Mouse (Mus musculus) thymus, postnatal 14 days (tissue): ENCODE measurements around the gene Crb1.
"Not testable (repeated sequence)": the region's sequence is repeated elsewhere in the genome, so short reads cannot be mapped to it uniquely, and the experiment has no call there.

ENCODE experiments used
- DNase-seq: peaks from one replicate; pipeline ENCODE4 v3.0.0; 2021

The Crb1 gene

DNA sequence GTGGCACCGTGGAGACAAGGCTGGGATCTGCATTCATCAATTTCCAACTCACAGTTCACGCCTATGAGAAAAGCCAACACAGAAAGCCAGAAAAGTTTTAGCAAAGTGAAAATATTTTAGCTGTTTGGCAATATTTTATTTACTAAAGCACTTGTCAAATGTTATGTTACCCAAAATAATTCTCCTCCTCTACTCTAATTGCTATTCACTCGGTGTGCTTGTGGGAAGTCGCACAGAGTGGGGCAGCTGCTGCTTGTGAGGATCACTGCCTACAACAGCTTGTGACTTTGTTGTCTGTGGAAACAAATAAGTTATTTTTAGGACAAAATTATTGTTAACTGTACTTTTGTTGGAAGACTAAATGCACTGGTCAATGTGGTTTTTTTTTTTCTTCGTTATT, 48.6 kb downstream of the Crb1 start:
- DNase-seq = no peak

DNA sequence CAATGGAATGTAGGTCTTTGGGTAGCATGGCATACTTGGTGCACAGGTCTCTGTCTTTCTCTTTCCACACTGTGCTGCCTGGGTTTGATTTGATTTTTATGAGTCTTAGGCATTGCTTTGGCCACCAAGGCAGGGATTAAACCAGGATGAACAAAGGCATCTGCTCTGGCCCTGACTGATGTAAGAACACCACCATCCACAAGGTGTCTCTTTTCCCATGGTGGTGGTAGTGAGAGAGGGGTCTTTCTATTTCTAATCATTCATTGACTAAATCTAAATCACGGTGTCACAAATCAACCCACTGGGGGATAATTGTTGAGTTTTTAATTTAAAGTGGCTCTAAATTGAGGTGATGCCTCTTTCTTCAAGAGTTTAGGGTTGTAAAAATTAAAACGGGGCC, 51.5 kb downstream of the Crb1 start:
- DNase-seq = no peak

DNA sequence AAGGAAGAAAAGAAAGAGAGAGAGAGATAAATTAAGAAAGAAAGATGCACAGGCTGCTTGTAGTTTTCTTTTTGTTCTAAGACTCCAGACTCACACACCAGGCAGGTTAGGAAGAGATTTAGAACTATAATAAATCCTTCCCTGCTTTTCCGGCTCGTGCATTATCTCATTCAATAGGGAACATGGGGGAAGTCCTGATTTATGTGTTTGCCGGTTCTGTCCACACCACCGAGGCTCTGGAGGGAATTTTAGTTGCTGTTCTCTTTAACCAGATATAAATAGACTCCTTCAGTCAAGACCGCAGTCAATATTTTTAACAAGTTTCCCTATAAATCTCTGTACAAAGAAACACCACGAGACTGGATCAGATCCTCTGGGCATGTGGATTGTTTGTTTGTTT, 57.1 kb downstream of the Crb1 start:
- DNase-seq = no peak

DNA sequence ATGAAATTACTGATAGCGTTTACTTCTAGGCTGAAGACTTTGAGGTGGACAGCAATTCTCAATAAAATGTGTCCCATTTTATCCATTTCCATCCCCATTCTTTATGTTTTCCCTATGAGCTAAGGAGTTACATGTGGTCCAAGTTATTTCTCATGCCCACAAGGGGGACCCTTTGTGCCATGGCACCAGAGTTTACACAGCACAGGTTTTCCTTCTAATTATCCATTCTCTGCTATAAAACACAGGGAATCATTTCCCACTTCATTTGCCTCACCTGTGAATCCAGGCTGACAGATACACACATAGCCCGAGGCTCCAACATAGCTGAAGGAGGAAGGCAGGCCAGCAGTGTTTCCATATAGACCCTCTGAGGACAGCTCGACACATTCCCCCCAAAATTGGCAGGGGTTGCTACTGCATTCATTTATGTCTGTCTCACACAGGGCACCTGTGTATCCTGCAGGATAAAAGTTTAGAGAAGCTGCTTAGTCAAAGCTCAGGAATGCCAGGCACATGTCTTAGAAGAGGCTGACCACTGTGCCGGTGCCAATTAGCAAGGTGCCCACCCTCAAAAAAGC, 62.5 kb downstream of the Crb1 start:
- no peak for DNase-seq

DNA sequence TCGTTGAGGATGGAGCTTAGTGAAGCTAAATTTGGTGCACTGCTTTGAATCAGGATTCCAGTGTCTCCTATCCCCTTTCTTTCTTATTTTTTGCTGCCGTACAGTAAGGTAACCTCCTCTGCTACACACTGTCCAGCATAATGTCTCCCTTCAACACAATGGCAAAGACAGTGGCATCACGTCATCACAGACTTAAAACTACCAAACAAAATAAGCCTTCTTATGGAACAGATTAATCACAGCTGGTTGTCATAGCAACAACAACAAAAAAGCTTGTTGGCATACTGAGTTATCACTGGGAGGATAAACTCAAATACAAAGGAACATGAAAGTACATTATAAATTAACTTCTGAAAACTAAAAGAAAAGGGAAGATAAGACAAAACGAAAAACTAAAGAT, 68.0 kb downstream of the Crb1 start:
- DNase-seq = no peak

DNA sequence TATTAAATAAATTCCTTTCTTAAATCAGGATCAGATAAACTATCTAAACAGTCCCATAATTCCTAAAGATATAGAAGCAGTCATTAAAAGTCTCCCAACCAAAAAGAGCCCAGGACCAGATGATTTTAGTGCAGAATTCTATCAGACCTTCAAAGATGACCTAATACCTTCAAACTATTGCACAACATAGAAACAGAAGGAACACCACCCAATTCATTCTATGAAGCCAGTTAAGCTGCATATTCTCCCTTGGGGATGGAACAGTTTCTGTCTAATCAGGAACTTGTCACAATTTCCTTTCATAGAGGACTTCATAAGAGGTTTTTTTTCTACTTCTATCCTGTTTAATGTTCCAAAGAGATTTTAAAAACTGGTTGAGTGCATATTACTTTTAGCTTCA, 74.4 kb downstream of the Crb1 start:
- not testable (repeated sequence) for DNase-seq

DNA sequence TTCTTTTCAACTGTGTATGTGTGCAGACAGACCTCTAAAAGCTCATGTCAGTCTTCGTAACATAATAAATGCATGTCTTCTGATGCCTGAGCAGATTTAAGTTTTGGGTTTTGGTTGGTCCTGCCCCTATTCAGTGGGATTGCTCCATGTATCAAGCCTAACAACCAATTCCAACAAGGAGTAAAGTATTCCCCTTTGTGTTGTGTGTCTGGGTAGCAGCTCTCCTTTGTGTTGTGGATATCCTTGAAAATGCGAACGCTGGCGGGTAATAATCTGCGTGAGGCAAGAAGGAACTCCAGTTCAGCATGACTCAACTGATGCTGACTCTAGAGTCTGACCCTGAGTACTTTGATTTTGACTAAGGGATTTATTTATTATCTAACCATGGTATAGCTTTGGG, 75.1 kb downstream of the Crb1 start:
- no peak for DNase-seq

DNA sequence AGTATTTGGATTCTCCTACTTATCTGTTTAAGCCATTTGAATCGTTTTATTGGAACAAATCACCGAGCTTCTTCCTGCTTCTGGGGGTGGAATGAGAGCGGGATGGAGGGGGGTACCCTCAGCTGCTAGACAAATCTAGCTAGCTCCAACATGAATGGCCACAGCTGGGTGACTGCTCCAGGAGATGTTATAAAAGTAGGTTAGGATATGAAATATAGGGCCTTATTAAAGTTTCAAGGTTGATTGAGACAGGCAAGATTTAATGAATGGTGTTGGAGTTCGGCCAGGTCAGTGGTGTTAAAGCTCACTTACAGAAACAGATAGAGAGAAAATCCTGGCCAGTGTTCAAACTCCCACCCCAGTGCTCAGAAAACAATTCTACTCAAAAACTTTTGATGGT, 84.9 kb downstream of the Crb1 start:
- no peak for DNase-seq

DNA sequence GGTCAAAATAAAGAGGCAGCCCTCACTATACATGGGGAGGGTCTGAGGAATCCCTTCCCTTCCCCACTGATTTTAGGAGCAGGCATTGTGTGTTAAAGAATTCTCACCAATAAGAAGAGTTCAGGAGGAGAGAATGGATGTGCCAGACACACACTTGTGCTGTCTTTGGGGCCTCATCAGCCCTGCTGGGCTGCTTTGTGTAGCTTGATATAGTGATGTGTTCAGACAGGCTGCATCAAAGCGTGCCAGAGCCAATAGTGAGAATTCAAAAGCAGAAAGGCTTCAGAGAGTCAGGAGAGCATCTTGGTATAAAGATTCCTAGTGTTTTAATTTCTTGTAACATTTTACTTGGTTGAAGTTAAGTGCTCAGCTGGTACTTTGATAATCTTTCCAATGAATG, 85.3 kb downstream of the Crb1 start:
- DNase-seq = no peak

DNA sequence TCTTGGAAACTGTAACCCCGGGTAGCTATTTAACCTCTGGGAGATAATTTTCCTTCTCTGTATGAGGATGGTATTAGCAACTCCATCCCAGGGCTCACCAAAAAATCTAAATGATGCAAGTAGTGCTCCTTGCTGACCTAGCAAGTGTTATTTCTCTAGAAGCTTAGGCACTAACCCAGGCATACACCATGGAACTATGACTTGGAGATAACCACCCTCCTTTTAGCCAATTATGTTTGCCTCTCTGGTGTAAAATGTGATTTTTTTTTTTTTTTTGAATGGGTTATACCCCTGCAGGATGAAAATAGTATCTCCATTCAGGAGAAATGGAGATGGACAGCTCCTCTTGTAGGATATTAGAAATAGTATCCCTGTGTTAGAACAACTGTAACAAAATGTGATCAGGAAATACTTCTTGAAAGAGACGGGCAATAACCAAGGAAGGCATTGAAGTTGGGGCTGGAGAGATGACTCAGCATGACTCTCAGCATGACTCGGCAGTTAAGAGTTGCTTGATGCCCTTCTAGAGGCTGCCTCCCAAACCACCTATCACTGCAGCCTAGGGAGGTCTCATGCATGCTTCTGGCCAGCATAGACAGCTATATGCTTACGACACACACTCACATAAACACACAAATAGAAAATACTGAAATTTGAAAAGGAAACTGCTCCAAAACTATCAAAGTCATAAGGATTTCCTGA, 100.1 kb downstream of the Crb1 start:
- no peak for DNase-seq

DNA sequence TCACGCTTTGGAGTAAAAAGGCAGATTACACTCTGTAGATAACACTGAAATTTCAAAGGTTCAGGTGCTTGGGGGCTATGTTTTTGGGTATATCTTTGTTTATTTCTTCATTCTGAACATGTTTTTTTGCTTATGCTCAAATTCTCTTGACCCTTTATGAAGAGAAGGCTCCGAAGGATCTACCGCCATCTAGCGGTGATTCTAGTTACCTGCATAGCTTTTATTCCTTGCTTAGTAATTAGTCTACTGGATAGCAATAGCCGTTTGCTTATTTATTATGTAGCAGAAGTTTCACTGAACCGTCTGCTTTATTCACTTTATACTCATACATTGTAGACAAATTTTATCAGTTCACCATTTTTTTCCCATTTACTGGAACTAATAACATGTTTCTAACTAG, 109.1 kb downstream of the Crb1 start:
- peak; percentile 53 for DNase-seq

DNA sequence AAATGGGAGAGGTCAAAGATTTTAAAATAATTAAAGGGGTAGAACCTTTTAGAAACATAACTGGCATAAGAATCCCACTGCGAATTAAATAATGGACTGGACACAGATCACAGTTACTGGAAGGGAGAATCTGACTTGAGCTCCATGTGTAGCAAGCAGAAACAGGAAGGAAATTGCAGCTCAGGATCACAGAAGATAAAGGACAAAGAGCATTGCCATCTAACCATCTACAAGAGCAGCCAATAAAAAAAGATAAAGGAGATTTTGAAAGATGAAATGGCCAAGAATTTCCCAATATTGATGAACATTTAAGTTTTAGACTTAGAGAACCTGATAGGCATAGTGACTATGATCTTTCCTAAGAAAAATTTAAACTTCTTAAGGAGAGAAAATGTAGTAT, 112.7 kb downstream of the Crb1 start:
- DNase-seq = no peak

DNA sequence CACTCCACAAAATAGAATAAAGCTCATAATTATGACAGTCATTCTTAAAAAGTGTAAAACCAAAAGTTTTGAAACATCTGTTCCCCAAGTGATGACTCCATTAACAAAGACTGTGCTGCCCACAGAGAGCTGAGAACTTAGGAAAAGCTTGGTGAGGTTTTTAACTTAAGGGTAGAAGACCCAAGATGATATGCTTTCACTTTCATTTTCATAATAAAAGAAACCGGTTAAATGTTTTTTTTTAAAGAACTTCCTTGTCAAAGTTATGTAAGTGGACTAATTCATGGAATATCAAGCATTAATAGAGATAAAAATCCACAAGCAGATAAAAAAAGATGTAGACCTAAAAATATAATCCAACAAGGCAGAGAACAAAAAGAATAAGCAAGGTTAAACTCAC, 113.7 kb downstream of the Crb1 start:
- no peak for DNase-seq

DNA sequence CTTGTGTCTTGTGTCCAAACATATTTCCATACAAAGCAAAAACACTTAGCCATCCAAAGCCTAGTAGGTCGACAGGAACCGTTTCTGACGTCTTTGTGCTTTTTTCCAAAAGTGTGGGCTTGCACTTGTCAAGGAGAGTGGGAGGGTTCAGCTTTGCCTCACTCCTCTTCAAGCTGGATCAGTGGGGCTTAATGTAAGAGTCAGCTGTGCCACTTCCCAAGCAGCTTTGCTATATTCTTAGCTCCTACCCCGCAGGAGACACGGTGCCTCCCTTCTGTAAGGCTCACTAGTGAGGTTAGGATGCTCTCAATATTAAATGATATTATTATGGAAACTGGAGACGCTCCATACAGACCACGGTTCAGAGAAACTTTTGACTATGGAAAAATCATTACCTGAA, 121.3 kb downstream of the Crb1 start:
- no peak for DNase-seq

DNA sequence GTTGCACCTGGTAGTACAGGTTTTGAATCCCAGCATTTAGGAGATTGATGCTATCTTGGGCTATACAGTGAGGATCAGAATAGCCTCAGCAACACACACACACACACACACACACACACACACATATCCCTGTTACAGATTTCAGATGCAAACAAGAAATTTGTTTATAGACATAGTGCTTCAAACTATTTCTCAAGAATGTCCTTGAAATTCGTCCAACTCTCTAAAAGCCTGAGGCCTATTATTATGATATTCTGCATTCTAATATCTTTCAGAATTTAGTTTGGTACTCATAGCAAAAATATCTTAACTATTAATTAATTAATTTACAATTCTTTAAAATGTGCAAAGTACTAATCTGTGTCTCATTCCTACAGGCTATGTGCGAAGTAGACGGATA, 124.9 kb downstream of the Crb1 start:
- no peak for DNase-seq

DNA sequence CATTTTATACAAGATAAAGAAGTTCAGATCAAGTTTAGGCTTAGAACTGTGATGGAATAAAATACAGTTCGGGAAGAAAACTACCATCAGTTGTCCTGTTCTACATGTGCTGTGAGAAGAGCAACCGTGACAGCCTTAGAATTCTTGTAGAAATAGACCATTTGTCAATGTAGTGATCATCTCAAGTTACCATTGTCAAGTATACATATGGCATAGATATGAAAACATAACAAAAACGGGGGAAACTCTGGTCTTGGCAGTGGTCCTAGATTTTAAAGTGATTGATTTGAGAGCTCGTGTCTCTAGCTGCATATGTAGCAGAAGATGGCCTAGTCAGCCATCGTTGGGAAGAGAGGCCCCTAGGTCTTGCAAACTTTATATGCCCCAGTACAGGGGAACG, 127.7 kb downstream of the Crb1 start:
- no peak for DNase-seq

DNA sequence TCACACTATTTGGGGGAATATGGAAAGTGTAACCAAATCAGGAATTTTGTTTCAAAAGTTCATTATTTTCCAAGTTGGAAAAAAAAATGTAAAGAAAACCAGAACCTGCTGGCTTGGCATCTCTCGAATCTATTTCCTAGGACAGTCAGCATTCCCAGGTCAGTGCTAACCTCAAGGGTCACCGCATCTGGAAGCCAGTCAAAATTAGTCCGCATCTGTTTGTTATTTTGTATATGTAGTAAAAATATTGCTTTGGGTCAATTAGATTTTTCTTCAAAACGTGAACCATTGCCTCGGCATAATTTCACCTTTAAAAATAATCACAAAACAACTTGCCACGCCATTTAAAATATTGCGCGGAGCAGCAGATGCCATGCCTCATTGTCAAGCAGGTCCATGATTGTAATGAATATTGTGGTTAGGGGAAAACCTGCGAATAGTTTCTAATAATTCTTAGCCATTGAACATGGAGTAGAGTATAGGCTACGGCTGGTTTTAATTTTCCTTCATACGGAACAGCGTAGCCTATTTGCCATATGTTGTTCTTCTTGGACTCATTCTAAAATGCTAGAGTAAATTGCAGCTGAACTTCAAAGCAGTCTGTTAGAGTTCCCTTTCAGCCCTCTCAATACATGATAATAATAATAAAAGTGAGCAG, 130.0 kb downstream of the Crb1 start:
- DNase-seq = no peak

DNA sequence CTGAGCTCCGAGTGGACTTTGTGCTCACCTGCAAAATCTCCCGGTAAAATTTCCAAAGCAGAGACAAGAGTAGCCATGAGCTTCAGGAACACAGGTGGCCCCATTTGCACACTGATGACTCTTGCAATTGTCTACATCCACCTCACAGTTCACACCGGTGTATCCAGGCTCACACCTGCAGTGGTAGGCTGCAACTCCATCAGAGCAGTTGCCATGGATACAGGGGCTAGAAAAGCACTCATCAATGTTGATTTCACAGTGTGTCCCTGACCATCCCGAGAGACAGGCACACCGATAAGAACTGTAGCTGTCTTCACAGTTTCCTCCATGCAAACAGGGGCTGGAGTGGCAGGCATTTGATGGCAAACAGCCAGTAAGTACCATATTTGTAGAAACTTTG, 140.1 kb downstream of the Crb1 start:
- no peak for DNase-seq

DNA sequence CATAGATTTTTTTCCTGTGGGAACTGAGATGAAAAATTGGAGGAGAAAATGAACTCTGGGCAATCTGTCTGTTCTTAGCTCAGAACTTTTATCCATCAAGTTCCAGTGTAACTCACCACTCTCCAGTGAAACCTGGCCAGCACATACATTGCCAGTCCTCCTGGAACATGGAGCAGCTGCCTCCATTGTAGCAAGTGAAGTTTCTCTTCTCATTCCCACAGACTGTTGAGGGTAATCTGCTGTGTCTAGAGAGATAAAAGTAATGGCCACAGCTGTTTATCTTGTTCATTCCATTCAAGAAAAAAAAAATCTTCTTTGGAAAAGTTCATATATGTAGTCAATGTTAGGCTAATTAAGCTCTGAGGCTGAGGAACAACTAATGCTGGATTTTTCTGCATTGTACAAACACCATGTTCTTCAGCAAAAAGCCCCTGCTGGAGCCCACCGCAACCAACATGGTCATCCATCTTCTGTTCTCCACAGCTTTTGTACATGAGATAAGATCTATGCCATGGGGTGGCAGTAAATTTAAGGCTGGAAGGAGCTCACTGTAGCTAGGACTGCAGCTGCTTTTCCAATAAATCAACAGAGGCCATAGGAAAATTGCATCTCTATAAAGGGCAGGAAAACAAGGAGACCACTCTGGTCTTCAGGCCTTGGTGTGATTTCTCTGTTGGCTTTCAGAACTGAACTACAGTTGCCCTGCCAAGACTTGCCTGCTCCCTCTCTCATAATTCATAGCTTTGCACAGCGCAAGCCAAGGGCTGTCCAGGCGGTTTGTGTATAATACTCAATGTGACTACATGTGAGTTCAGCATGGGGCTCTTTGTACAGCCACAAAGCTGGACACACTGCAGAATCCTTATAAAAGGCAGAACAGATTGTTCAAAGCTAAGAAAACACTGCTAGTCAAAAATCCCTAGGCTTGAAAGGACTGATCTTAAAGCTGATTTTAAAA, 142.0 kb downstream of the Crb1 start:
- no peak for DNase-seq

DNA sequence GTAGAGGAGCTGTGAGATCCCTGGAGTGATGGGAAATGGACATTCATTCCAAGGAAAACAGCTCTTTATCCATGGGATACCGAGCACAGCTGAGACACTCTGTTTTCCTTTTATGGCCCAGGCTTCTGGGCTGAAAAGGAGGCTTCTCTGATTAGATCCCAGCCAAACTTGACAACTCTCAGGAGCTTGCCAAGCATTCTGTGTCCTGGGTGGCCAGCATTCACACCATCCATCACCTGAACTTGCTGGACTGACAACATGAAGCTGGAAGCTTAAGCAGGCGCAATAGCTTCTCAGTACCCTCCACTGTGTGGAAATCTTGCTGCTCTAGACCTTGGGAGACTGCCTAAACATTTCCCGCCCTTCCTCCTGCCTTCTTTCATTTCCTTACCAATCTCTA, 144.3 kb downstream of the Crb1 start:
- DNase-seq = no peak

DNA sequence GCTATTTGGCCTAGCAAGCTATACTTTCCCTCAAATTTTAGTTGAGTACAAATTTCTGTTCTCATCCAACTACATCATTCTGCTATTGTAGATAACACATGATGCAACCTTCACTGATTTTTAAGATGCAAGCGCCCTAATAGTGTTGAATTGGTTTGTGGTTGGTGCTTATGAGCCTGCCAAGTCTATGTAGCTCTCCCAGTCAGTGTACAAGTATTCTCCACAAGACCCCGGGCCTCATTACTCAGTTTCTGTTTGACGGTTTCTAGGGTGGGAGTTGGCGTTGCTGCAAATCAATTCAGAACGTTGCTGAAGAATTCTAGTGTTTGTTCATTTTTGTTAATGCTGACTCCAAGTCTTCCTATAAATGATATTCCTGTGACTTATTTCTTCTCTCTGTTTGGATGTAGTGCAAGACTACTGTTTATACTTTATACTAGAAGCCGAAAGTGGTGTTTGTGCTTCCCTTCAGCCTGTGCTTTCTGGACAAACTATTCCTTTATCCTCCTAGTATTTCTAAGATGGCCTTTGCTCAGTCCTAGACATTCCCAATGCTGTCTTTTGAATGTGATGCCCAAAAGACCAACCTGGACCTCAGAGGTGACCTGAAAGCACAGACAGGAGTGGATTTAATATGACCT, 152.5 kb downstream of the Crb1 start:
- no peak for DNase-seq

DNA sequence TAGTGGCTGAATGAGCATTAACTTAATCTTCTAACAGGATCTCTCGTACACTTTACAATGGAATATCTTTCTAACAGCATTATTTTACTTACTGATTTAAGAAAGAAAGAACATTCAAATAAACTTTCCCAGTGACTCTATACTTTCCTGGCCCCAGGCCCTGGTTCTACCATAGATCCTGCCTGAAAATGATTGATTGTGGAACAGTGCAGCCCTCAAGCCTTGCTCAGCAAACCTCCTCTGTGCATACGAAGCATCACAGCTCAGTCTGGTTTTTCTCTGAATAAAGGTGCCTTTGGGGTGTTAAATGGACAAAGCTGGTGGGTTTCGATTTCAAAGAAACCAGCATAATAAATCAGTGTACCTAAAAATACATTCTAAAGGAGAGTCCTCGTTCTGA, 153.1 kb downstream of the Crb1 start:
- no peak for DNase-seq

DNA sequence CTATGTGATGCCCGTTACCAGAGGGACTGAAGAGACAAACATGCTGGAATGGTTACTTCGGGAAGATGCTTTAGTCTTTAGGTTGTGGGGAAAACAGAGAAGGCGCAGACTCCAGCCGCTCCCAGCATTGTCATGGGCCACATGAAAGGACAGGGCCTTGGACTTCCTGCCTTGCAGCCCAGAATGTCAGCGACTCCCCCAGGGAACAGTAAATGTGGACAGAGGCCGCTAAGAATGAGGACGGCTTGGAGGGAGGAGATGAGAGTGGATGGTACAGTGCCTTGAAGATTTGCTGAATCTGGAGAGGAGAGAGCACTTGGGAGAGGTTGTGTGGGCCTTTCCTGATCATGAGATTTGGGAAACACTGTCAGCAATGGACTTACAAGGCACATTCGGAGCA, 161.6 kb downstream of the Crb1 start:
- no peak for DNase-seq
